Mouse (Mus musculus) adrenal gland, postnatal 36 days (tissue): ENCODE measurements around the gene Olfr1311. TPM values are rescaled to one million over a fixed set of nuclear protein-coding genes. Genes with fewer than 3 reads are reported as not detected.
"Not testable (repeated sequence)": the region's sequence is repeated elsewhere in the genome, so short reads cannot be mapped to it uniquely, and the experiment has no call there.

ENCODE experiments used
- DNase-seq, 2 experiments: peaks; one replicate each; pipeline ENCODE4 v3.0.0; 2021; ENCODE audit warnings: mixed read lengths in 1 of 2
- long read RNA-seq, 2 experiments: library from polyadenylated mRNA; stranded (forward); transcript quantifications; one replicate each; pipeline ENCODE4 v2.0.0; 2021; ENCODE audit warnings: borderline sequencing depth in 2 of 2
- total RNA-seq, 2 experiments: library from RNA; stranded (reverse); gene quantifications; 2 replicates each; pipeline ENCODE4 v1.2.3; 2021

Olfr1311 gene
- total RNA-seq: not detected
- long read RNA-seq, experiment 1: 0 reads
- long read RNA-seq, experiment 2: 0 reads

GRCm38 (mm10) chr2:112024312-112024711, at the start of gene Olfr1311:
Gene Olfr1311 (minus strand): TSS chr2:112024412.
- no peak for DNase-seq

- no peak for DNase-seq
These were observed 25.9 kb upstream of the Olfr1311 start, which contains the start of gene Olfr1312 for GRCm38 (mm10) chr2:112050138-112050537. Gene Olfr1312 (minus strand): TSS chr2:112050238.

- DNase-seq: not testable (repeated sequence)
These were observed 2.8 kb upstream of the Olfr1311 start for GRCm38 (mm10) chr2:112026971-112027370.

GRCm38 (mm10) chr2:112014900-112015299, 9.3 kb downstream of the Olfr1311 start:
- DNase-seq: no peak

- DNase-seq: no peak
These were observed 11.6 kb downstream of the Olfr1311 start, which contains the start of gene Olfr1310 for GRCm38 (mm10) chr2:112012608-112013007. Gene Olfr1310 (minus strand): TSS chr2:112012708.

GRCm38 (mm10) chr2:111990181-111990580, 34.0 kb downstream of the Olfr1311 start, which contains the start of gene Olfr1309:
Gene Olfr1309 (minus strand): TSS chr2:111990281.
- no peak for DNase-seq

Other genes starting within 250 kb of the Olfr1311 start
- not detected for gene Olfr1302, start 247.0 kb downstream of the Olfr1311 start, total RNA-seq
- not detected for gene Olfr1303, start 204.1 kb downstream of the Olfr1311 start, total RNA-seq
- not detected for gene Olfr1305, start 147.3 kb downstream of the Olfr1311 start, total RNA-seq
- not detected for gene Olfr1306, start 108.1 kb downstream of the Olfr1311 start, total RNA-seq
- gene Olfr1307, start 75.0 kb downstream of the Olfr1311 start, total RNA-seq: under 1 TPM in 1 of 2 experiments, not detected in 1; 0.03 TPM
- not detected for gene Olfr1308, start 59.5 kb downstream of the Olfr1311 start, total RNA-seq
- not detected for gene Olfr1309, start 34.1 kb downstream of the Olfr1311 start, total RNA-seq
- not detected for gene Olfr1310, start 11.7 kb downstream of the Olfr1311 start, total RNA-seq
- gene Olfr1312, start 25.8 kb upstream of the Olfr1311 start, total RNA-seq: not detected
- not detected for gene Olfr1313, start 53.4 kb upstream of the Olfr1311 start, total RNA-seq
- gene Olfr1314, start 72.4 kb upstream of the Olfr1311 start, total RNA-seq: not detected
- not detected for gene Olfr1315-ps1, start 91.0 kb upstream of the Olfr1311 start, total RNA-seq
- not detected for gene Olfr1316, start 110.6 kb upstream of the Olfr1311 start, total RNA-seq
- gene Olfr1317, start 115.9 kb upstream of the Olfr1311 start, total RNA-seq: not detected
- gene Olfr1318, start 129.8 kb upstream of the Olfr1311 start, total RNA-seq: not detected
- gene Lpcat4, start 215.1 kb upstream of the Olfr1311 start, total RNA-seq: 1 to 10 TPM; 2.8 to 5.9 TPM
- not detected for gene Nutm1, start 234.9 kb upstream of the Olfr1311 start, total RNA-seq
- gene Nop10, start 237.5 kb upstream of the Olfr1311 start, total RNA-seq: 100 to 1,000 TPM; 112 to 150 TPM
- 10 to 100 TPM; 32.1 to 36.1 TPM for gene Slc12a6, start 241.4 kb upstream of the Olfr1311 start, total RNA-seq
- gene Gm21985, start 241.9 kb upstream of the Olfr1311 start, total RNA-seq: under 1 TPM in 1 of 2 experiments, not detected in 1; 0.26 TPM